Mouse (Mus musculus) limb, embryonic 10.5 days (tissue): ENCODE data around the gene Hormad2. TPM values are rescaled to one million over a fixed set of nuclear protein-coding genes. Genes with fewer than 3 reads are reported as not detected.
A peak's percentile ranks its signal among the peaks of the same experiment; 100 is the strongest.

Experiments
- DNase-seq: peaks from one replicate; pipeline ENCODE4 v3.0.0-alpha.2; 2017; ENCODE audit warnings: low spot score
- H3K27ac ChIP-seq: fragments of 300-500 bp; sonication (generic); 2 replicates; pipeline ENCODE4 v1.5.1; 2016; ENCODE audit warnings: mild to moderate bottlenecking
- H3K27me3 ChIP-seq: fragments of 300-500 bp; sonication (generic); 2 replicates; pipeline ENCODE4 v1.6.1; 2016; ENCODE audit warnings: low read depth, mild to moderate bottlenecking; ENCODE audit not compliant: poor library complexity, severe bottlenecking
- H3K36me3 ChIP-seq: fragments of 300-500 bp; sonication (generic); 2 replicates; pipeline ENCODE4 v1.6.1; 2016; ENCODE audit warnings: mild to moderate bottlenecking, moderate library complexity
- H3K4me1 ChIP-seq: fragments of 300-500 bp; sonication (generic); 2 replicates; pipeline ENCODE4 v1.6.1; 2016
- H3K4me3 ChIP-seq: fragments of 300-500 bp; sonication (generic); 2 replicates; pipeline ENCODE4 v1.5.1; 2016; ENCODE audit warnings: mild to moderate bottlenecking, moderate library complexity
- H3K9me3 ChIP-seq: fragments of 300-500 bp; sonication (generic); replicated peaks from 2 replicates; pipeline ENCODE4 v1.6.1; 2016; ENCODE audit warnings: mild to moderate bottlenecking
- WGBS: fragments of 180-500 bp; shearing (Covaris S2); methylation state at CpG from one replicate; pipeline ENCODE4 v1.1.7; 2016; 5-methylcytosine and 5-hydroxymethylcytosine counted together
- polyA plus RNA-seq: library from polyadenylated mRNA; unstranded; fragments of >200 nt; fragmentation: Nextera tagmentation; extraction: Ambion mirVana; gene quantifications from 2 replicates; pipeline ENCODE4 v1.2.1, GENCODE M21; 2016

Gene Hormad2
- polyA plus RNA-seq, 1 experiment from 2014 or later: 0.99 TPM

GRCm38 (mm10) chr11:4322943-4323342, 118.0 kb downstream of the Hormad2 start:
- DNase-seq: no peak
- Histone ChIP-seq H3K27ac (no peak overlapping the region), H3K9me3 (no peaks in the 10 kb centered on the region), H3K36me3 (no peaks in the 10 kb centered on the region), H3K4me3 (no peak overlapping the region), H3K27me3 (no peaks in the 10 kb centered on the region), H3K4me1 (peaks cover 13% of the 10 kb centered on the region)
- 72% methylated on average over 6 of the region's 6 CpGs for WGBS

- no peak overlapping the region for H3K27ac ChIP-seq
- no peak for DNase-seq
- no peaks in the 10 kb centered on the region for H3K9me3 ChIP-seq
- H3K4me1 ChIP-seq: peaks cover 13% of the 10 kb centered on the region
- no peaks in the 10 kb centered on the region for H3K36me3 ChIP-seq
- no peak overlapping the region for H3K4me3 ChIP-seq
- 70% methylated on average over 4 of the region's 4 CpGs for WGBS
- H3K27me3 ChIP-seq: no peaks in the 10 kb centered on the region
Measured at GRCm38 (mm10) chr11:4320876-4321275, 120.0 kb downstream of the Hormad2 start.

- Histone ChIP-seq H3K9me3 (no peaks in the 10 kb centered on the region), H3K27me3 (no peaks in the 10 kb centered on the region), H3K4me1 (peaks cover 13% of the 10 kb centered on the region), H3K4me3 (no peak overlapping the region), H3K27ac (no peak overlapping the region), H3K36me3 (no peaks in the 10 kb centered on the region)
- DNase-seq: no peak
- 93% methylated on average over 14 of the region's 14 CpGs for WGBS
Measured at GRCm38 (mm10) chr11:4319212-4319955, 121.5 kb downstream of the Hormad2 start.

GRCm38 (mm10) chr11:4318011-4318410, 122.9 kb downstream of the Hormad2 start:
- Histone ChIP-seq H3K36me3 (no peaks in the 10 kb centered on the region), H3K27ac (no peak overlapping the region), H3K4me1 (peaks cover 13% of the 10 kb centered on the region), H3K27me3 (no peaks in the 10 kb centered on the region), H3K9me3 (no peaks in the 10 kb centered on the region), H3K4me3 (no peak overlapping the region)
- no peak for DNase-seq
- 65% methylated on average over 3 of the region's 3 CpGs for WGBS

- DNase-seq: no peak
- H3K27ac ChIP-seq: no peak overlapping the region
- 80% methylated on average over 5 of the region's 5 CpGs for WGBS
- no peak overlapping the region for H3K4me3 ChIP-seq
- no peaks in the 10 kb centered on the region for H3K36me3 ChIP-seq
- peaks cover 13% of the 10 kb centered on the region for H3K4me1 ChIP-seq
- no peaks in the 10 kb centered on the region for H3K27me3 ChIP-seq
- H3K9me3 ChIP-seq: no peaks in the 10 kb centered on the region
Measured at GRCm38 (mm10) chr11:4317287-4317686, 123.6 kb downstream of the Hormad2 start.

GRCm38 (mm10) chr11:4312180-4312579, 128.7 kb downstream of the Hormad2 start:
- 67% methylated on average over 4 of the region's 4 CpGs for WGBS
- H3K27me3 ChIP-seq: no peaks in the 10 kb centered on the region
- H3K4me1 ChIP-seq: peaks cover 24% of the 10 kb centered on the region
- no peak overlapping the region for H3K27ac ChIP-seq
- H3K36me3 ChIP-seq: no peaks in the 10 kb centered on the region
- no peak for DNase-seq
- H3K9me3 ChIP-seq: no peaks in the 10 kb centered on the region
- no peak overlapping the region for H3K4me3 ChIP-seq

GRCm38 (mm10) chr11:4310324-4310723, 130.6 kb downstream of the Hormad2 start:
- H3K27ac ChIP-seq: no peak overlapping the region
- H3K9me3 ChIP-seq: no peaks in the 10 kb centered on the region
- 95% methylated on average over 4 of the region's 4 CpGs for WGBS
- peaks cover 28% of the 10 kb centered on the region for H3K4me1 ChIP-seq
- H3K4me3 ChIP-seq: no peak overlapping the region
- H3K36me3 ChIP-seq: no peaks in the 10 kb centered on the region
- H3K27me3 ChIP-seq: no peaks in the 10 kb centered on the region
- DNase-seq: no peak

GRCm38 (mm10) chr11:4309613-4310012, 131.3 kb downstream of the Hormad2 start:
- H3K27ac ChIP-seq: peak overlapping the region; percentile 89; the same call in 1 of the 2 replicates
- H3K36me3 ChIP-seq: no peaks in the 10 kb centered on the region
- H3K9me3 ChIP-seq: no peaks in the 10 kb centered on the region
- H3K4me1 ChIP-seq: peaks cover 28% of the 10 kb centered on the region
- DNase-seq: no peak
- no peaks in the 10 kb centered on the region for H3K27me3 ChIP-seq
- no peak overlapping the region for H3K4me3 ChIP-seq
- 77% methylated on average over 4 of the region's 4 CpGs for WGBS

GRCm38 (mm10) chr11:4308514-4309450, 132.1 kb downstream of the Hormad2 start:
- peaks cover 28% of the 10 kb centered on the region for H3K4me1 ChIP-seq
- DNase-seq: peak; percentile 75
- no peaks in the 10 kb centered on the region for H3K9me3 ChIP-seq
- no peaks in the 10 kb centered on the region for H3K27me3 ChIP-seq
- WGBS: 25% methylated on average over 25 of the region's 25 CpGs
- H3K27ac ChIP-seq: peak overlapping the region; percentile 89
- H3K4me3 ChIP-seq: peak overlapping the region; percentile 44
- no peaks in the 10 kb centered on the region for H3K36me3 ChIP-seq

GRCm38 (mm10) chr11:4308060-4308513, 132.8 kb downstream of the Hormad2 start:
- H3K27ac ChIP-seq: peak overlapping the region; percentile 89
- H3K27me3 ChIP-seq: no peaks in the 10 kb centered on the region
- DNase-seq: no peak
- H3K9me3 ChIP-seq: no peaks in the 10 kb centered on the region
- peaks cover 28% of the 10 kb centered on the region for H3K4me1 ChIP-seq
- H3K36me3 ChIP-seq: no peaks in the 10 kb centered on the region
- 19% methylated on average over 6 of the region's 6 CpGs for WGBS
- peak overlapping the region; percentile 44 for H3K4me3 ChIP-seq

GRCm38 (mm10) chr11:4306086-4306485, 134.8 kb downstream of the Hormad2 start:
- H3K27me3 ChIP-seq: no peaks in the 10 kb centered on the region
- peaks cover 37% of the 10 kb centered on the region for H3K4me1 ChIP-seq
- H3K27ac ChIP-seq: no peak overlapping the region
- DNase-seq: no peak
- 76% methylated on average over 2 of the region's 2 CpGs for WGBS
- H3K36me3 ChIP-seq: no peaks in the 10 kb centered on the region
- H3K9me3 ChIP-seq: no peaks in the 10 kb centered on the region
- H3K4me3 ChIP-seq: no peak overlapping the region

GRCm38 (mm10) chr11:4305090-4305489, 135.8 kb downstream of the Hormad2 start:
- WGBS: 93% methylated on average over 4 of the region's 4 CpGs
- 0 out of 2 replicates have a peak, but pooled peaks cover 2% of the 10 kb centered on the region for H3K27me3 ChIP-seq
- peaks cover 39% of the 10 kb centered on the region for H3K4me1 ChIP-seq

GRCm38 (mm10) chr11:4304203-4304602, 136.7 kb downstream of the Hormad2 start:
- no peaks in the 10 kb centered on the region for H3K9me3 ChIP-seq
- H3K36me3 ChIP-seq: no peaks in the 10 kb centered on the region
- no peak overlapping the region for H3K4me3 ChIP-seq
- WGBS: 77% methylated on average over 4 of the region's 4 CpGs
- H3K4me1 ChIP-seq: peaks cover 42% of the 10 kb centered on the region
- 0 out of 2 replicates have a peak, but pooled peaks cover 4% of the 10 kb centered on the region for H3K27me3 ChIP-seq
- no peak overlapping the region for H3K27ac ChIP-seq
- no peak for DNase-seq

More at GRCm38 (mm10) chr11:4305090-4305489, 135.8 kb downstream of the Hormad2 start:
- no peak overlapping the region for H3K4me3 ChIP-seq
- no peak overlapping the region for H3K27ac ChIP-seq
- no peak for DNase-seq
- H3K9me3 ChIP-seq: no peaks in the 10 kb centered on the region
- no peaks in the 10 kb centered on the region for H3K36me3 ChIP-seq
